Mouse (Mus musculus): Measurements from ENCODE around the gene Skap2. TPM values are rescaled to one million over a fixed set of nuclear protein-coding genes. Genes with fewer than 3 reads are reported as not detected.

Skap2 gene
- total and polyA plus RNA-seq, 3 experiments: 5.0 to 8.9 (median 8.6) TPM

DNA sequence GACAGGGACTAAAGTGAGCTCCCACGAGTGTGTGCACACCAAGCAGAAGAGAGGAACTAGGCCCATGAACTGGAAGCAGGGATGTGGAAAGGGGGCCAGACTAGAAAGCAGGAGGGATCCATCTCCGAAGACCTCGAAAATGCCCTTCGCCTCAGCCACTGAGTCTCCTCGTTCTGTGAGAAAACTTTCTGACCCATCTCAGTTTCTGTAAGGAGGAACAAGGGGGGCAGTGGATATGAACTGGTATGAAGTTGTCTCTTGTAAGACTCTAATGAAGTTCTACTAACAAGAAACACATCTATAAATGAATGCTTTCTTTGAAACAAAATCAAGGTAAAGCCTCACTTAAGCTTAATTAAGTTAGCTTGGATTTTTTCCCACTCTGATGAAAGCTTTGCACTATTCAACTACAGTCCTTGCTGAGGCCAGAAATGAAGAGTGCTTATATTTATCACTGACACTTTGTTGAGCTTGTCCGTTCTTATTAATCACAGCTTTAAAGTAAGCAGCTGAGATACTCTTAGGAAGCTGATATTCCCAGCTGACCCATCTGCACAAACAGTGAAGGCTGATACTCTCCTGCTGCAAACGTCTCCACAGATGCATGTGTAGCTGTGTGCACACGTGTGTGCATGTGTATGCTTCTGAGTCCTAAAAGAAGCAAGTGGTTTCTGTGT lies 113.9 kb downstream of the Skap2 start:
- H3K4me1 ChIP-seq (ENCODE audit: control insufficient read depth, insufficient read depth, low read length): no peaks in the 10 kb centered on the region
- no peak overlapping the region for H3K9ac ChIP-seq (ENCODE audit: low read depth, low read length)
- H3K27ac ChIP-seq: no peak overlapping the region
- intact Hi-C loops (cut with DNase I): no loop called here
- H3K27me3 ChIP-seq (ENCODE audit: control insufficient read depth, insufficient read depth, low read length): no peaks in the 10 kb centered on the region
- no peak for DNase-seq
- no peaks in the 10 kb centered on the region for H3K79me2 ChIP-seq (replicated peaks; ENCODE audit: control insufficient read depth, insufficient read depth, low read length)
- H3K4me3 ChIP-seq: no peak overlapping the region
- no peaks in the 10 kb centered on the region for H3K36me3 ChIP-seq (ENCODE audit: control insufficient read depth, insufficient read depth, low read length)
- WGBS: 65% methylated on average over 8 of the region's 8 CpGs
- TF ChIP-seq CTCF (IDR thresholded peaks at IDR 0.05) (no peak), POLR2A (IDR thresholded peaks at IDR 0.05; ENCODE audit: insufficient read depth, low read depth, low read length) (no peak), EP300 (IDR thresholded peaks at IDR 0.05; ENCODE audit: insufficient read depth, low read depth, low read length) (no peak)

- intact Hi-C loops (cut with DNase I): no loop called here
- Histone ChIP-seq H3K36me3 (ENCODE audit: control insufficient read depth, insufficient read depth, low read length) (no peaks in the 10 kb centered on the region), H3K4me3 (no peak overlapping the region), H3K9ac (ENCODE audit: low read depth, low read length) (no peak overlapping the region), H3K4me1 (ENCODE audit: control insufficient read depth, insufficient read depth, low read length) (no peaks in the 10 kb centered on the region), H3K27ac (no peak overlapping the region), H3K79me2 (replicated peaks; ENCODE audit: control insufficient read depth, insufficient read depth, low read length) (no peaks in the 10 kb centered on the region), H3K27me3 (ENCODE audit: control insufficient read depth, insufficient read depth, low read length) (no peaks in the 10 kb centered on the region)
- TF ChIP-seq POLR2A (IDR thresholded peaks at IDR 0.05; ENCODE audit: insufficient read depth, low read depth, low read length) (no peak), CTCF (IDR thresholded peaks at IDR 0.05) (no peak), EP300 (IDR thresholded peaks at IDR 0.05; ENCODE audit: insufficient read depth, low read depth, low read length) (no peak)
- WGBS: 78% methylated on average over 3 of the region's 3 CpGs
- no peak for DNase-seq
Observed at GRCm38 (mm10) chr6:51895753-51896152, 116.6 kb downstream of the Skap2 start.

DNA sequence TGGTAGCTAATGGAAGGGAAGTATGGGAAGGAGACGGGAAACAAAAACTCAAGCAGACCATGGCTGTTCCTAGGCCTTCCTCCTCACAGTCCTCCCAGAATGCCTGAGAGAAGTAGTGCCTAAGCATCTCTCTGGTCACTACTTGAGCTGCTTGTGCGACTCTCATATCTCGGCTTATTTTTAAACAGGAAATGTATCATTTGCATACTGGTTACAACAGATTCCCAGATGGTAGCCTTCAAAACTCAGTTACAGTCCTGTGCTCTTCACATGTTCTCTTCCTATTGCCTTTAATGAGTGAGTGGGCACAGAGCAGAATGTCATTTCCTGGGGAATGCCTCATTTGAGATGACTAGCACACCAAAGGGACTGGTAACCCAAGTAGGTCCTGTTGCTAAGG lies 117.6 kb downstream of the Skap2 start:
- Histone ChIP-seq H3K9ac (ENCODE audit: low read depth, low read length) (no peak overlapping the region), H3K27ac (no peak overlapping the region), H3K27me3 (ENCODE audit: control insufficient read depth, insufficient read depth, low read length) (no peaks in the 10 kb centered on the region), H3K79me2 (replicated peaks; ENCODE audit: control insufficient read depth, insufficient read depth, low read length) (no peaks in the 10 kb centered on the region), H3K4me1 (ENCODE audit: control insufficient read depth, insufficient read depth, low read length) (no peaks in the 10 kb centered on the region), H3K4me3 (no peak overlapping the region), H3K36me3 (ENCODE audit: control insufficient read depth, insufficient read depth, low read length) (no peaks in the 10 kb centered on the region)
- 63% methylated on average over 3 of the region's 3 CpGs for whole genome bisulfite sequencing
- no peak for DNase-seq
- intact Hi-C loops (cut with DNase I): no loop called here
- no peak for TF ChIP-seq CTCF (IDR thresholded peaks at IDR 0.05)
- TF ChIP-seq POLR2A (IDR thresholded peaks at IDR 0.05; ENCODE audit: insufficient read depth, low read depth, low read length): no peak
- TF ChIP-seq EP300 (IDR thresholded peaks at IDR 0.05; ENCODE audit: insufficient read depth, low read depth, low read length): no peak

- Histone ChIP-seq H3K27me3 (ENCODE audit: control insufficient read depth, insufficient read depth, low read length) (no peaks in the 10 kb centered on the region), H3K9ac (ENCODE audit: low read depth, low read length) (no peak overlapping the region), H3K79me2 (replicated peaks; ENCODE audit: control insufficient read depth, insufficient read depth, low read length) (no peaks in the 10 kb centered on the region), H3K27ac (no peak overlapping the region), H3K4me1 (ENCODE audit: control insufficient read depth, insufficient read depth, low read length) (no peaks in the 10 kb centered on the region), H3K4me3 (no peak overlapping the region), H3K36me3 (ENCODE audit: control insufficient read depth, insufficient read depth, low read length) (peaks cover 3% of the 10 kb centered on the region; the same call in 1 of the 2 replicates)
- no peak for TF ChIP-seq CTCF (IDR thresholded peaks at IDR 0.05)
- TF ChIP-seq EP300 (IDR thresholded peaks at IDR 0.05; ENCODE audit: insufficient read depth, low read depth, low read length): no peak
- TF ChIP-seq POLR2A (IDR thresholded peaks at IDR 0.05; ENCODE audit: insufficient read depth, low read depth, low read length): no peak
- intact Hi-C loops (cut with DNase I): no loop called here
- no peak for DNase-seq
- WGBS: 73% methylated on average over 5 of the region's 5 CpGs
Observed at GRCm38 (mm10) chr6:51890356-51890755, 122.0 kb downstream of the Skap2 start.

- H3K9ac ChIP-seq (ENCODE audit: low read depth, low read length): no peak overlapping the region
- peaks cover 3% of the 10 kb centered on the region; the same call in 1 of the 2 replicates for H3K36me3 ChIP-seq (ENCODE audit: control insufficient read depth, insufficient read depth, low read length)
- no peak for DNase-seq
- no peaks in the 10 kb centered on the region for H3K4me1 ChIP-seq (ENCODE audit: control insufficient read depth, insufficient read depth, low read length)
- TF ChIP-seq EP300 (IDR thresholded peaks at IDR 0.05; ENCODE audit: insufficient read depth, low read depth, low read length) (no peak), POLR2A (IDR thresholded peaks at IDR 0.05; ENCODE audit: insufficient read depth, low read depth, low read length) (no peak), CTCF (IDR thresholded peaks at IDR 0.05) (no peak)
- no peaks in the 10 kb centered on the region for H3K79me2 ChIP-seq (replicated peaks; ENCODE audit: control insufficient read depth, insufficient read depth, low read length)
- 68% methylated on average over 4 of the region's 4 CpGs for WGBS
- no peak overlapping the region for H3K27ac ChIP-seq
- no peaks in the 10 kb centered on the region for H3K27me3 ChIP-seq (ENCODE audit: control insufficient read depth, insufficient read depth, low read length)
- H3K4me3 ChIP-seq: no peak overlapping the region
- intact Hi-C loops (cut with DNase I): no loop called here
Observed at GRCm38 (mm10) chr6:51889824-51890223, 122.5 kb downstream of the Skap2 start.

DNA sequence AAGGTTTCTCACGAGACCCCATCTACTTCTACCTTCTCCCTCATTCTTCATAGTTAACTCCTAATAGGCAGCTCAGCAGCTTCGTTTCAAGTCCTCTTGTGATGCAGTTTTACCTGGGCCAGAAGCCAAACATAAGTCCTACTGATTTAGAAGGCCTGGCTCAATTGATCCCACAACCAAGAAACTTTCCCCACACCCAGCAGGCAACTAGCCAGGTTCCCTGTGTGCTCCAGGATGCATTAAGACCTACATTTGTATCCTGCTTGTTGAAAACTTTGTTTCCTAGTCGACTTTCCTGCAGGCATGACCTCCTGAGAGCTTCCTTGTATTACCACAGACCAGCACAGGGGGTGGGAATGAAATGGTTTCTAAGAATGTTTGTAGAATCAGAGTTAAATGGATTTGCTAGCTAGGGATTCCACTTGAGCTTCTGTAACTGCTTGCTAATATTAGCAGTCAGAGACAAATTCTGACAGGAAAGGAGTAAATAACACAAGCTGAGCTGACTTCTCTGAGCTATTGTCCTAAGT lies 125.4 kb downstream of the Skap2 start:
- WGBS: 24% methylated on average over 3 of the region's 3 CpGs
- Histone ChIP-seq H3K4me1 (ENCODE audit: control insufficient read depth, insufficient read depth, low read length) (no peaks in the 10 kb centered on the region), H3K36me3 (ENCODE audit: control insufficient read depth, insufficient read depth, low read length) (peaks cover 3% of the 10 kb centered on the region; the same call in 1 of the 2 replicates), H3K9ac (ENCODE audit: low read depth, low read length) (no peak overlapping the region), H3K27ac (peak overlapping the region; percentile 13; the same call in 1 of the 2 replicates), H3K79me2 (replicated peaks; ENCODE audit: control insufficient read depth, insufficient read depth, low read length) (no peaks in the 10 kb centered on the region), H3K4me3 (no peak overlapping the region), H3K27me3 (ENCODE audit: control insufficient read depth, insufficient read depth, low read length) (no peaks in the 10 kb centered on the region)
- TF ChIP-seq POLR2A (IDR thresholded peaks at IDR 0.05; ENCODE audit: insufficient read depth, low read depth, low read length): no peak
- 0 out of 2 replicates have a peak, but pooled peaks have one; percentile 7 for TF ChIP-seq CTCF (IDR thresholded peaks at IDR 0.05)
- DNase-seq: no peak
- intact Hi-C loops (cut with DNase I): no loop called here

Data from heart, adult 2 months (tissue).